Comparison of ENCODE assay signal across 8 mouse cellular contexts in genomic region chr19:46523480-46524151, GRCm38 (mm10). TPM values are rescaled to one million over a fixed set of nuclear protein-coding genes. Genes with fewer than 3 reads are reported as not detected.
DNase-seq lines count a peak whose midpoint lies in the region; ATAC-seq and TF ChIP-seq lines count a peak whose summit lies in the region.

No protein-coding gene starts in this region.

- peak; percentile 71 for DNase-seq in cerebellum, adult 11-12 months
- no peak for DNase-seq in cerebellum, adult 8-10 months
- peak; percentile 69 for DNase-seq in cerebellum, adult 9-10 months
- DNase-seq in frontal cortex, postnatal 36 days (ENCODE audit: low spot score in 2 of 2): peak; percentile 74 to 83
- peak; percentile 48 for DNase-seq in naive thymus-derived CD4-positive, alpha-beta T cell, adult 2 months (ENCODE audit: low read depth)
- DNase-seq in adipocyte (ENCODE audit: low spot score): no peak

- H3K9me3 ChIP-seq in intestine, postnatal 0 days (ENCODE audit: control insufficient read depth): no peaks in the 10 kb centered on the region
- H3K9me3 ChIP-seq in limb, embryonic 13.5 days: no peaks in the 10 kb centered on the region

- no peaks in the 10 kb centered on the region for H3K36me3 ChIP-seq in intestine, postnatal 0 days (ENCODE audit: control insufficient read depth, insufficient read depth)
- no peaks in the 10 kb centered on the region for H3K36me3 ChIP-seq in limb, embryonic 13.5 days

- no peaks in the 10 kb centered on the region for H3K27me3 ChIP-seq in intestine, postnatal 0 days (replicated peaks; ENCODE audit: control insufficient read depth, insufficient read depth, low read length)
- H3K27me3 ChIP-seq in limb, embryonic 13.5 days: no peaks in the 10 kb centered on the region

- no peak for TF ChIP-seq CTCF in intestine, postnatal 0 days (IDR thresholded peaks at IDR 0.05; ENCODE audit: low read depth)

- ATAC-seq in intestine, postnatal 0 days: 0 out of 2 replicates have a peak, but pooled peaks have one; percentile 7
- ATAC-seq in limb, embryonic 13.5 days (ENCODE audit: low FRiP score, low read depth): peak; percentile 90

- peak overlapping the region; percentile 30; the same call in 1 of the 2 replicates for H3K27ac ChIP-seq in intestine, postnatal 0 days (ENCODE audit: low read depth, low read length)
- peak overlapping the region; percentile 70 for H3K27ac ChIP-seq in limb, embryonic 13.5 days

- WGBS in intestine, postnatal 0 days: 26% methylated on average over 20 of the region's 20 CpGs
- 9% methylated on average over 20 of the region's 20 CpGs for WGBS in limb, embryonic 13.5 days

- peak overlapping the region; percentile 44 for H3K4me2 ChIP-seq in intestine, postnatal 0 days (replicated peaks; ENCODE audit: low read depth)
- H3K4me2 ChIP-seq in limb, embryonic 13.5 days (replicated peaks): peak overlapping the region; percentile 64

- H3K4me3 ChIP-seq in intestine, postnatal 0 days (ENCODE audit: low read depth, low read length): no peak overlapping the region
- peak overlapping the region; percentile 27 for H3K4me3 ChIP-seq in limb, embryonic 13.5 days

- H3K4me1 ChIP-seq in intestine, postnatal 0 days (replicated peaks; ENCODE audit: control insufficient read depth, insufficient read depth, low read length): peaks cover 26% of the 10 kb centered on the region
- peaks cover 68% of the 10 kb centered on the region for H3K4me1 ChIP-seq in limb, embryonic 13.5 days

- no peak overlapping the region for H3K9ac ChIP-seq in intestine, postnatal 0 days (ENCODE audit: low read depth, low read length)
- H3K9ac ChIP-seq in limb, embryonic 13.5 days: peak overlapping the region; percentile 43

RNA-seq across cellular contexts. Expression of gene Trim8, which starts 22.1 kb away (rescaled TPM):
- 16.7 and 17.1 TPM in 2 replicates for polyA plus RNA-seq in intestine, postnatal 0 days (2015; fragmentation: Nextera tagmentation; extraction: Ambion mirVana)
- 13.6 and 14.2 TPM in 2 replicates for polyA plus RNA-seq in limb, embryonic 13.5 days (2015; fragmentation: Nextera tagmentation; extraction: Ambion mirVana)

RNA-seq across cellular contexts. Expression of gene Arl3, which starts 49.4 kb away (rescaled TPM):
- polyA plus RNA-seq in intestine, postnatal 0 days (2015; fragmentation: Nextera tagmentation; extraction: Ambion mirVana): 21.1 and 25.6 TPM in 2 replicates
- 178 and 183 TPM in 2 replicates for polyA plus RNA-seq in limb, embryonic 13.5 days (2015; fragmentation: Nextera tagmentation; extraction: Ambion mirVana)

RNA-seq across cellular contexts. Expression of gene Sfxn2, which starts 49.5 kb away (rescaled TPM):
- 5.2 and 6.2 TPM in 2 replicates for polyA plus RNA-seq in intestine, postnatal 0 days (2015; fragmentation: Nextera tagmentation; extraction: Ambion mirVana)
- 27.8 and 28.1 TPM in 2 replicates for polyA plus RNA-seq in limb, embryonic 13.5 days (2015; fragmentation: Nextera tagmentation; extraction: Ambion mirVana)

Comparison
In these comparisons a context has a peak if more than half of its experiments do, and no peak if none do; other contexts are left out.
1. DNase-seq: peak in cerebellum, adult 11-12 months (single experiment), cerebellum, adult 9-10 months (single experiment), frontal cortex, postnatal 36 days (2 of 2) and naive thymus-derived CD4-positive, alpha-beta T cell, adult 2 months (single experiment); none in cerebellum, adult 8-10 months (single experiment) and adipocyte (single experiment).